In the genomic region with DNA sequence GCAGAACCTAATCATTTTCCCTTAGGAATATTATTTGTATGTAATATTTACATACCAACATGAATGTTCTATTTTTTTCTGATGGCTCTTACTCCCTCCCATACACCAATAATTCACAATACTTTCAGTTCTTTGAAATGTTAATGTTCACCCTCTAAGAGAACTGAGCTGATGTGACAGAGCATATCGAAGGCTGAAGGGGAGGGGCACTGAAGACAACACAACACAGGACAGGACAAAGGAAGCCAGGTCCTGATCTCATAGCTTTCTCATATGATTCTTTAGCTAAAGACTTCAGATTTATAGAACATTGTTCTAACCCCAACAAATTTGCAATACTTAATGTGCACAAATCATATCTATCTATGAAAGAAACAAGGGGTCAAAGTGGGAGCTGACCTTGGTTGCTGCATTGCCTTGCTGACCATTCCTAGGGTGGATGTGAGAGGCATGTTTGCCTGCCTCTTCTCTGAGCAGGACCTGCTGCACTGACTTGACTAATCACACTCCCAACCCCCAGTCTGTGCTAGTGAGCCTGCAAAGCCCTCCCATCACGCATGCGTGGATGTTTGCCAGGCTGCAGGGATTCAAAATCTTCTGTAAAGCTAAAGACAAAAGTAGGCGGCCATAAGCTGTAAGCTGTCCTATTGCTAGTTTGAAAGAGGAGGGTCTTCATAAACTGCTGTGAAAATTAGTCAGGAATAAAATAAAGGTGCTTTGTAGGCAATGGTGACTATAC, we compare ENCODE assay signal across 9 mouse cellular contexts. TPM values are rescaled to one million over a fixed set of nuclear protein-coding genes. Genes with fewer than 3 reads are reported as not detected.
DNase-seq lines count a peak whose midpoint lies in the region; ATAC-seq and TF ChIP-seq lines count a peak whose summit lies in the region.
"Had no signal": no experiment of that assay in that cellular context is flagged by ENCODE, and none has a peak within 500 bp of the region (broad histone marks: within the 10 kb centered on the region; RNA-seq: fewer than 3 reads in every experiment).

A gene (minus strand): TSS at position 478 of the 739 bp plus-strand sequence.

- H3K4me3 ChIP-seq in kidney, postnatal 0 days (replicated peaks; ENCODE audit: low read depth, low read length) = no peak within 1 kb of the TSS
- no peak within 1 kb of the TSS for H3K4me3 ChIP-seq in intestine, postnatal 0 days (ENCODE audit: low read depth, low read length)
- no peak within 1 kb of the TSS for H3K4me3 ChIP-seq in myocyte
- H3K4me3 ChIP-seq: liver, embryonic 15.5 days had no signal

- ATAC-seq in kidney, postnatal 0 days (replicated peaks; ENCODE audit: low FRiP score, low read depth) = no peak
- ATAC-seq in intestine, postnatal 0 days = no peak

- no peak for TF ChIP-seq POLR2A in brain, embryonic 14.5 days (IDR thresholded peaks at IDR 0.05; ENCODE audit: borderline replicate concordance, extremely low read depth, insufficient read depth, insufficient read length, poor library complexity, severe bottlenecking)
- TF ChIP-seq POLR2A in myocyte (IDR thresholded peaks at IDR 0.05; ENCODE audit: insufficient read length, low read depth) = no peak

- no peaks in the 10 kb centered on the region for H3K9me3 ChIP-seq in kidney, postnatal 0 days (replicated peaks; ENCODE audit: low read length)
- H3K9me3 ChIP-seq in intestine, postnatal 0 days (ENCODE audit: control insufficient read depth) = no peaks in the 10 kb centered on the region
- H3K9me3 ChIP-seq: liver, embryonic 15.5 days had no signal

- no peak within 1 kb of the TSS for H3K9ac ChIP-seq in kidney, postnatal 0 days (ENCODE audit: low read depth, low read length)
- no peak within 1 kb of the TSS for H3K9ac ChIP-seq in intestine, postnatal 0 days (ENCODE audit: low read depth, low read length)
- H3K9ac ChIP-seq: liver, embryonic 15.5 days had no signal

- H3ac ChIP-seq in myocyte (ENCODE audit: control insufficient read depth, insufficient read length) = no peak within 1 kb of the TSS

- no peak for TF ChIP-seq CTCF in kidney, postnatal 0 days (IDR thresholded peaks at IDR 0.05; ENCODE audit: low read depth)
- TF ChIP-seq CTCF in brain, embryonic 14.5 days (IDR thresholded peaks at IDR 0.05; ENCODE audit: borderline replicate concordance, extremely low read depth, insufficient read depth, insufficient read length) = no peak
- TF ChIP-seq CTCF in intestine, postnatal 0 days (IDR thresholded peaks at IDR 0.05; ENCODE audit: low read depth) = no peak

- no peak for DNase-seq in kidney, postnatal 0 days (ENCODE audit: low spot score)
- no peak for DNase-seq in kidney, postnatal 10 days
- DNase-seq in brain, embryonic 14.5 days (ENCODE audit: low read depth) = peak; percentile 92
- DNase-seq in gastrocnemius, postnatal 4 days (ENCODE audit: low spot score in 2 of 2) = no peak
- DNase-seq in frontal cortex, postnatal 14 days (ENCODE audit: low spot score in 2 of 2) = no peak
- no peak for DNase-seq in frontal cortex, postnatal 10 days (ENCODE audit: low spot score in 2 of 2)

- 59% methylated on average over 4 of the region's 4 CpGs for WGBS in kidney, postnatal 0 days
- WGBS in intestine, postnatal 0 days = 49% methylated on average over 4 of the region's 4 CpGs

- H3K79me2 ChIP-seq in myocyte (ENCODE audit: control insufficient read depth, insufficient read depth) = no peaks in the 10 kb centered on the region

- no peaks in the 10 kb centered on the region for H3K4me1 ChIP-seq in kidney, postnatal 0 days (replicated peaks; ENCODE audit: insufficient read depth, low read length)
- no peaks in the 10 kb centered on the region for H3K4me1 ChIP-seq in intestine, postnatal 0 days (replicated peaks; ENCODE audit: control insufficient read depth, insufficient read depth, low read length)
- H3K4me1 ChIP-seq: liver, embryonic 15.5 days had no signal

- H3K36me3 ChIP-seq in kidney, postnatal 0 days (ENCODE audit: insufficient read depth, low read length) = no peaks in the 10 kb centered on the region
- no peaks in the 10 kb centered on the region for H3K36me3 ChIP-seq in intestine, postnatal 0 days (ENCODE audit: control insufficient read depth, insufficient read depth)
- H3K36me3 ChIP-seq in myocyte (ENCODE audit: control insufficient read depth, insufficient read depth) = no peaks in the 10 kb centered on the region
- H3K36me3 ChIP-seq: liver, embryonic 15.5 days had no signal

- H3K27ac ChIP-seq in kidney, postnatal 0 days = no peak within 1 kb of the TSS
- no peak within 1 kb of the TSS for H3K27ac ChIP-seq in intestine, postnatal 0 days (ENCODE audit: low read depth, low read length)
- H3K27ac ChIP-seq: liver, embryonic 15.5 days had no signal

- no peak within 1 kb of the TSS for H3K4me2 ChIP-seq in kidney, postnatal 0 days (ENCODE audit: low read length)
- H3K4me2 ChIP-seq in intestine, postnatal 0 days (replicated peaks; ENCODE audit: low read depth) = no peak within 1 kb of the TSS
- H3K4me2 ChIP-seq in myocyte (ENCODE audit: low read depth) = no peak within 1 kb of the TSS
- H3K4me2 ChIP-seq: liver, embryonic 15.5 days had no signal

- no peaks in the 10 kb centered on the region for H3K27me3 ChIP-seq in kidney, postnatal 0 days (ENCODE audit: insufficient read depth, low read length)
- H3K27me3 ChIP-seq in intestine, postnatal 0 days (replicated peaks; ENCODE audit: control insufficient read depth, insufficient read depth, low read length) = no peaks in the 10 kb centered on the region
- H3K27me3 ChIP-seq in myocyte (ENCODE audit: control insufficient read depth, insufficient read depth, insufficient read length) = no peaks in the 10 kb centered on the region
- H3K27me3 ChIP-seq: liver, embryonic 15.5 days had no signal

TF ChIP-seq in myocyte, 11 proteins besides CTCF, POLR2A, EP300 and RAD21:
- TF ChIP-seq TCF3 (IDR thresholded peaks at IDR 0.05; ENCODE audit: insufficient read length, low read depth) (no peak), USF1 (IDR thresholded peaks at IDR 0.05; ENCODE audit: low read depth) (no peak), MAX (IDR thresholded peaks at IDR 0.05; ENCODE audit: low read depth) (no peak), MYOD1 (IDR thresholded peaks at IDR 0.05; ENCODE audit: control insufficient read depth in 1 of 3, insufficient read length in 2 of 3, low read depth in 2 of 3) (no peak), POLR2AphosphoS2 (IDR thresholded peaks at IDR 0.05; ENCODE audit: insufficient read length, low read depth) (no peak), TCF12 (IDR thresholded peaks at IDR 0.05; ENCODE audit: insufficient read depth, poor library complexity, severe bottlenecking) (no peak), MYOG (IDR thresholded peaks at IDR 0.05; ENCODE audit: control insufficient read depth in 1 of 3, insufficient read depth in 1 of 3, insufficient read length in 2 of 3, low read depth in 2 of 3) (no peak), SRF (IDR thresholded peaks at IDR 0.05; ENCODE audit: control insufficient read depth, insufficient read length, low read depth) (no peak), CEBPB (IDR thresholded peaks at IDR 0.05; ENCODE audit: insufficient read depth, poor library complexity, severe bottlenecking) (no peak), E2F4 (IDR thresholded peaks at IDR 0.05; ENCODE audit: insufficient read depth) (no peak), REST (IDR thresholded peaks at IDR 0.05; ENCODE audit: insufficient read depth, insufficient read length) (no peak)

RNA-seq across cellular contexts. Expression of the gene that starts here (rescaled TPM):
- polyA plus RNA-seq in kidney, postnatal 0 days (2015; fragmentation: Nextera tagmentation; extraction: Ambion mirVana) = 26.1 and 30.5 TPM in 2 replicates
- polyA plus RNA-seq in brain, embryonic 14.5 days (2012; rRNA removed) = 382 and 484 TPM in 2 replicates
- total RNA-seq in gastrocnemius, postnatal 4 days (2021) = 10 to 100 TPM; 13.4 to 14.8 TPM
- polyA plus RNA-seq in intestine, postnatal 0 days (2015; fragmentation: Nextera tagmentation; extraction: Ambion mirVana) = 27.9 and 28.2 TPM in 2 replicates
- 25.9 TPM for polyA plus RNA-seq in myocyte (2012; fragmentation: generic; extraction: Trizol)

Comparison
In these comparisons a context has a peak if more than half of its experiments do, and no peak if none do; other contexts are left out.
1. RNA of the gene that starts here (polyA plus RNA-seq): 382 to 484 TPM in brain, embryonic 14.5 days; 27.9 to 28.2 TPM in intestine, postnatal 0 days, 26.1 to 30.5 TPM in kidney, postnatal 0 days and 25.9 TPM in myocyte (single experiment); every median in the first group is over 10 times any median in the second.